ENCODE assay signal across 8 mouse cellular contexts in genomic region chr14:24586982-24587672, GRCm38 (mm10).
A peak's percentile ranks its signal among the peaks of the same experiment; 100 is the strongest.
DNase-seq lines count a peak whose midpoint lies in the region; ATAC-seq and TF ChIP-seq lines count a peak whose summit lies in the region.
"Had no signal": no experiment of that assay in that cellular context is flagged by ENCODE, and none has a peak within 500 bp of the region (broad histone marks: within the 10 kb centered on the region; RNA-seq: fewer than 3 reads in every experiment).

No protein-coding gene starts in this region.

- 82% methylated on average over 12 of the region's 12 CpGs for WGBS in forebrain, embryonic 14.5 days
- WGBS in midbrain, embryonic 10.5 days: 90% methylated on average over 12 of the region's 12 CpGs
- 75% methylated on average over 12 of the region's 12 CpGs for WGBS in liver, postnatal 0 days (ENCODE audit: insufficient replicate concordance)

- H3K27ac ChIP-seq in forebrain, embryonic 14.5 days (ENCODE audit: low read depth, low read length): peak overlapping the region; percentile 67
- H3K27ac ChIP-seq in midbrain, embryonic 10.5 days (replicated peaks): 0 out of 2 replicates have a peak overlapping the region, but pooled peaks have one; percentile 19
- H3K27ac ChIP-seq in liver, postnatal 0 days (ENCODE audit: low read depth): no peak overlapping the region
- H3K27ac ChIP-seq: stomach, embryonic 15.5 days had no signal

- no peak for TF ChIP-seq CTCF in liver, postnatal 0 days (IDR thresholded peaks at IDR 0.05; ENCODE audit: low read depth)

- no peak for TF ChIP-seq EP300 in liver, postnatal 0 days (IDR thresholded peaks at IDR 0.05; ENCODE audit: low read depth)

- no peaks in the 10 kb centered on the region for H3K27me3 ChIP-seq in forebrain, embryonic 14.5 days (replicated peaks; ENCODE audit: control insufficient read depth, insufficient read depth, low read length)
- H3K27me3 ChIP-seq in midbrain, embryonic 10.5 days (ENCODE audit: low read depth, poor library complexity, severe bottlenecking): no peaks in the 10 kb centered on the region
- H3K27me3 ChIP-seq in liver, postnatal 0 days (ENCODE audit: insufficient read depth, low read length): no peaks in the 10 kb centered on the region
- H3K27me3 ChIP-seq: stomach, embryonic 15.5 days had no signal

- peaks cover 6% of the 10 kb centered on the region; the same call in 1 of the 2 replicates for H3K4me1 ChIP-seq in forebrain, embryonic 14.5 days (ENCODE audit: control insufficient read depth, insufficient read depth, low read length)
- peaks cover 3% of the 10 kb centered on the region; the same call in 1 of the 2 replicates for H3K4me1 ChIP-seq in midbrain, embryonic 10.5 days
- H3K4me1 ChIP-seq in liver, postnatal 0 days (ENCODE audit: insufficient read depth): no peaks in the 10 kb centered on the region
- H3K4me1 ChIP-seq: stomach, embryonic 15.5 days had no signal

- H3K9ac ChIP-seq in forebrain, embryonic 14.5 days (ENCODE audit: low read length): no peak overlapping the region; the same call in 1 of the 2 replicates
- no peak overlapping the region for H3K9ac ChIP-seq in liver, postnatal 0 days (replicated peaks)
- H3K9ac ChIP-seq: stomach, embryonic 15.5 days had no signal

- H3K4me3 ChIP-seq in forebrain, embryonic 14.5 days (ENCODE audit: low read depth, low read length): no peak overlapping the region
- H3K4me3 ChIP-seq in midbrain, embryonic 10.5 days: no peak overlapping the region
- no peak overlapping the region for H3K4me3 ChIP-seq in liver, postnatal 0 days (ENCODE audit: low read depth, low read length)
- H3K4me3 ChIP-seq: stomach, embryonic 15.5 days had no signal

- no peak overlapping the region for H3K4me2 ChIP-seq in forebrain, embryonic 14.5 days (ENCODE audit: low read length)
- H3K4me2 ChIP-seq in liver, postnatal 0 days (ENCODE audit: low read depth, low read length): no peak overlapping the region
- H3K4me2 ChIP-seq: stomach, embryonic 15.5 days had no signal

- ATAC-seq in forebrain, embryonic 14.5 days: no peak
- ATAC-seq in liver, postnatal 0 days: no peak

- no peaks in the 10 kb centered on the region for H3K9me3 ChIP-seq in forebrain, embryonic 14.5 days (replicated peaks; ENCODE audit: control insufficient read depth, low read length)
- H3K9me3 ChIP-seq in midbrain, embryonic 10.5 days (replicated peaks): no peaks in the 10 kb centered on the region
- no peaks in the 10 kb centered on the region for H3K9me3 ChIP-seq in liver, postnatal 0 days (ENCODE audit: low read length)
- H3K9me3 ChIP-seq: stomach, embryonic 15.5 days had no signal

- no peaks in the 10 kb centered on the region for H3K36me3 ChIP-seq in forebrain, embryonic 14.5 days (ENCODE audit: control insufficient read depth, insufficient read depth, low read length)
- no peaks in the 10 kb centered on the region for H3K36me3 ChIP-seq in midbrain, embryonic 10.5 days
- no peaks in the 10 kb centered on the region for H3K36me3 ChIP-seq in liver, postnatal 0 days (replicated peaks; ENCODE audit: insufficient read depth, low read length)
- H3K36me3 ChIP-seq: stomach, embryonic 15.5 days had no signal

- peak; percentile 25 for DNase-seq in ovary, postnatal 36 days (ENCODE audit: low spot score)
- DNase-seq in ovary, postnatal 14 days (ENCODE audit: low spot score): no peak
- DNase-seq in forebrain, embryonic 14.5 days (ENCODE audit: low spot score): peak; percentile 45
- DNase-seq in midbrain, embryonic 10.5 days (ENCODE audit: low spot score): no peak
- no peak for DNase-seq in B cell, adult 2 months
- no peak for DNase-seq in liver, postnatal 0 days
- no peak for DNase-seq in adipocyte (ENCODE audit: low spot score)

Comparison
In these comparisons a context has a peak if more than half of its experiments do, and no peak if none do; other contexts are left out.
1. DNase-seq: peak in ovary, postnatal 36 days (single experiment) and forebrain, embryonic 14.5 days (single experiment); none in ovary, postnatal 14 days (single experiment), midbrain, embryonic 10.5 days (single experiment), B cell, adult 2 months (0 of 2), liver, postnatal 0 days (single experiment) and adipocyte (single experiment).